Mouse (Mus musculus) forebrain, embryonic 14.5 days (tissue): ENCODE results near the gene Hoxa9. TPM values are rescaled to one million over a fixed set of nuclear protein-coding genes. Genes with fewer than 3 reads are reported as not detected.

ENCODE experiments used
- ATAC-seq: fragments of 200-750 bp; cut with Nextera tagmentation; 2 replicates; pipeline ENCODE4 v1.8.0; 2017; ENCODE audit warnings: mild to moderate bottlenecking, moderate library complexity
- DNase-seq: peaks from one replicate; pipeline ENCODE4 v3.0.0-alpha.2; 2015; ENCODE audit warnings: low spot score
- H3K27ac ChIP-seq: fragments of 300-500 bp; sonication (generic); 2 replicates; pipeline ENCODE4 v1.5.1; 2014; ENCODE audit warnings: low read depth, mild to moderate bottlenecking, control low read depth, low read length, moderate library complexity
- H3K27me3 ChIP-seq: fragments of 300-500 bp; sonication (generic); replicated peaks from 2 replicates; pipeline ENCODE4 v1.6.1; 2014; ENCODE audit warnings: low read length, control low read depth, mixed read lengths; ENCODE audit not compliant: control insufficient read depth, insufficient read depth
- H3K36me3 ChIP-seq: fragments of 300-500 bp; sonication (generic); 2 replicates; pipeline ENCODE4 v1.6.1; 2014; ENCODE audit warnings: low read length, control low read depth; ENCODE audit not compliant: control insufficient read depth, insufficient read depth
- H3K4me1 ChIP-seq: fragments of 300-500 bp; sonication (generic); 2 replicates; pipeline ENCODE4 v1.6.1; 2014; ENCODE audit warnings: antibody characterized with exemption, low read length, control low read depth; ENCODE audit not compliant: control insufficient read depth, insufficient read depth
- H3K4me2 ChIP-seq: fragments of 300-500 bp; sonication (generic); 2 replicates; pipeline ENCODE4 v1.6.1; 2014; ENCODE audit warnings: mild to moderate bottlenecking, control low read depth, low read length
- H3K4me3 ChIP-seq: fragments of 300-500 bp; sonication (generic); 2 replicates; pipeline ENCODE4 v1.5.1; 2014; ENCODE audit warnings: low read depth, low read length, control low read depth
- H3K9ac ChIP-seq: fragments of 300-500 bp; sonication (generic); 2 replicates; pipeline ENCODE4 v1.6.1; 2014; ENCODE audit warnings: mild to moderate bottlenecking, low read length, control low read depth, moderate library complexity
- H3K9me3 ChIP-seq: fragments of 300-500 bp; sonication (generic); replicated peaks from 2 replicates; pipeline ENCODE4 v1.6.1; 2016; ENCODE audit warnings: low read length, control low read depth, mixed read lengths; ENCODE audit not compliant: control insufficient read depth
- WGBS: fragments of 180-500 bp; shearing (Covaris S2); extraction: QIAGEN DNeasy Blood & Tissue Kit; methylation state at CpG from one replicate; pipeline ENCODE4 v1.1.7; 2014; 5-methylcytosine and 5-hydroxymethylcytosine counted together
- polyA plus RNA-seq: library from polyadenylated mRNA; unstranded; fragments of >200 nt; fragmentation: Nextera tagmentation; extraction: Ambion mirVana; gene quantifications from 2 replicates; pipeline ENCODE4 v1.2.1, GENCODE M21; 2014

The Hoxa9 gene
- polyA plus RNA-seq, 1 experiment from 2014 or later, result not detected

- Histone ChIP-seq H3K36me3 (no peaks in the 10 kb centered on the region), H3K9ac (no peak overlapping the region), H3K27me3 (peaks cover 100% of the 10 kb centered on the region), H3K9me3 (no peaks in the 10 kb centered on the region), H3K4me1 (peaks cover 6% of the 10 kb centered on the region; the same call in 1 of the 2 replicates), H3K4me2 (no peak overlapping the region), H3K4me3 (no peak overlapping the region), H3K27ac (no peak overlapping the region)
- WGBS, result 2% methylated on average over 30 of the region's 30 CpGs
- DNase-seq, result no peak
- no peak for ATAC-seq
These were observed 14.9 kb downstream of the Hoxa9 start for GRCm38 (mm10) chr6:52215771-52216535.

GRCm38 (mm10) chr6:52215070-52215469 is 15.8 kb downstream of the Hoxa9 start:
- 12% methylated on average over 3 of the region's 3 CpGs for WGBS
- ATAC-seq, result no peak
- no peak overlapping the region for H3K9ac ChIP-seq
- no peaks in the 10 kb centered on the region for H3K9me3 ChIP-seq
- peaks cover 98% of the 10 kb centered on the region for H3K27me3 ChIP-seq
- no peak overlapping the region for H3K4me2 ChIP-seq
- H3K27ac ChIP-seq, result no peak overlapping the region
- H3K4me1 ChIP-seq, result peaks cover 6% of the 10 kb centered on the region; the same call in 1 of the 2 replicates
- H3K4me3 ChIP-seq, result no peak overlapping the region
- DNase-seq, result no peak
- H3K36me3 ChIP-seq, result no peaks in the 10 kb centered on the region

GRCm38 (mm10) chr6:52214271-52214670 is 16.6 kb downstream of the Hoxa9 start:
- ATAC-seq, result no peak
- Histone ChIP-seq H3K27me3 (peaks cover 98% of the 10 kb centered on the region), H3K36me3 (no peaks in the 10 kb centered on the region), H3K4me3 (no peak overlapping the region), H3K9ac (no peak overlapping the region), H3K4me2 (no peak overlapping the region), H3K27ac (no peak overlapping the region), H3K4me1 (peaks cover 6% of the 10 kb centered on the region; the same call in 1 of the 2 replicates), H3K9me3 (no peaks in the 10 kb centered on the region)
- no peak for DNase-seq
- 9% methylated on average over 5 of the region's 5 CpGs for WGBS

GRCm38 (mm10) chr6:52213119-52213986 is 17.5 kb downstream of the Hoxa9 start, which contains the start of the genes Hoxa3 and Gm28308:
Gene Hoxa3 (minus strand): TSS chr6:52213336.
Gene Gm28308 (minus strand): TSS chr6:52213339.
- Histone ChIP-seq H3K27me3 (peaks cover 98% of the 10 kb centered on the region), H3K4me1 (peaks cover 6% of the 10 kb centered on the region; the same call in 1 of the 2 replicates), H3K9me3 (no peaks in the 10 kb centered on the region), H3K4me3 (no peak within 1 kb of the TSS), H3K4me2 (no peak within 1 kb of the TSS), H3K36me3 (no peaks in the 10 kb centered on the region), H3K27ac (no peak within 1 kb of the TSS), H3K9ac (no peak within 1 kb of the TSS)
- ATAC-seq (no peak), DNase-seq (no peak)
- 3% methylated on average over 38 of the region's 38 CpGs for WGBS

- H3K4me2 ChIP-seq, result no peak overlapping the region
- peaks cover 6% of the 10 kb centered on the region; the same call in 1 of the 2 replicates for H3K4me1 ChIP-seq
- DNase-seq (no peak), ATAC-seq (no peak)
- peaks cover 98% of the 10 kb centered on the region for H3K27me3 ChIP-seq
- no peaks in the 10 kb centered on the region for H3K36me3 ChIP-seq
- H3K4me3 ChIP-seq, result no peak overlapping the region
- no peak overlapping the region for H3K9ac ChIP-seq
- no peaks in the 10 kb centered on the region for H3K9me3 ChIP-seq
- 2% methylated on average over 22 of the region's 22 CpGs for WGBS
- no peak overlapping the region for H3K27ac ChIP-seq
These were observed 18.3 kb downstream of the Hoxa9 start for GRCm38 (mm10) chr6:52212556-52213118.

GRCm38 (mm10) chr6:52211961-52212360 is 18.9 kb downstream of the Hoxa9 start:
- Histone ChIP-seq H3K9ac (no peak overlapping the region), H3K27me3 (peaks cover 98% of the 10 kb centered on the region), H3K27ac (no peak overlapping the region), H3K4me3 (no peak overlapping the region), H3K36me3 (no peaks in the 10 kb centered on the region), H3K4me1 (0 out of 2 replicates have a peak, but pooled peaks cover 1% of the 10 kb centered on the region), H3K9me3 (no peaks in the 10 kb centered on the region), H3K4me2 (no peak overlapping the region)
- 6% methylated on average over 13 of the region's 13 CpGs for WGBS
- ATAC-seq (no peak), DNase-seq (no peak)

GRCm38 (mm10) chr6:52211170-52211935 is 19.5 kb downstream of the Hoxa9 start:
- DNase-seq (peak; percentile 88), ATAC-seq (peak; percentile 73)
- WGBS, result 1% methylated on average over 37 of the region's 37 CpGs
- H3K4me2 ChIP-seq, result no peak overlapping the region
- no peaks in the 10 kb centered on the region for H3K36me3 ChIP-seq
- no peak overlapping the region for H3K4me3 ChIP-seq
- H3K27ac ChIP-seq, result no peak overlapping the region
- H3K9me3 ChIP-seq, result no peaks in the 10 kb centered on the region
- H3K27me3 ChIP-seq, result peaks cover 98% of the 10 kb centered on the region
- no peak overlapping the region for H3K9ac ChIP-seq
- H3K4me1 ChIP-seq, result no peaks in the 10 kb centered on the region

- WGBS, result 6% methylated on average over 12 of the region's 12 CpGs
- Histone ChIP-seq H3K4me3 (no peak overlapping the region), H3K4me2 (no peak overlapping the region), H3K4me1 (no peaks in the 10 kb centered on the region), H3K9me3 (no peaks in the 10 kb centered on the region), H3K27ac (no peak overlapping the region), H3K36me3 (no peaks in the 10 kb centered on the region), H3K9ac (no peak overlapping the region), H3K27me3 (peaks cover 97% of the 10 kb centered on the region)
- no peak for ATAC-seq
- DNase-seq, result no peak
These were observed 21.2 kb downstream of the Hoxa9 start for GRCm38 (mm10) chr6:52209685-52210046.
